ENCODE assay signal across 9 mouse cellular contexts in the genomic region with DNA sequence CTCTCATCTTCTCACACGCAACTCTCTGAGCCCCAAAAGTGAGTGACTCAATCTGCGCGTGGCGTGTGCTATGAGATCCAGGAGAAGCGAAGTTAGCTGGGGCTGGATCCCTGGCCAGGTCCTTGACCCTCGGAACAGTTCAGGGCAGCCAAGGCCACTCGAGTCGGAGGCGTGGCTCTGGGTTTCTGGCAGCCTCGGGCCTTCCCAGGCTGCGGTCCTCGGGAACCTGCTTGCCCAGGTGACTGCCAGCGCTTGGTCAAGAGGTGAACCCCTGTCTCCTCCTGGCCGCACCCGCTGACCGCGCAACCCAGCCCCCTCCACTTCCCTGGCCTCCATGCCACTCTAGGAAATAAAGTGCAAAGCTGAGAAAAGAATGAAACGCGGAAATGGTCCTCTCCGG. TPM values are rescaled to one million over a fixed set of nuclear protein-coding genes. Genes with fewer than 3 reads are reported as not detected.
DNase-seq lines count a peak whose midpoint lies in the region; ATAC-seq and TF ChIP-seq lines count a peak whose summit lies in the region.
"Not testable (repeated sequence)": the region's sequence is repeated elsewhere in the genome, so short reads cannot be mapped to it uniquely, and the experiment has no call there.
"Had no signal": no experiment of that assay in that cellular context is flagged by ENCODE, and none has a peak within 500 bp of the region (broad histone marks: within the 10 kb centered on the region; RNA-seq: fewer than 3 reads in every experiment).

No protein-coding gene starts in this region.

- not testable (repeated sequence) for H3K4me1 ChIP-seq in hindbrain, embryonic 11.5 days (replicated peaks; ENCODE audit: control insufficient read depth, insufficient read depth, low read length); kidney, postnatal 0 days (replicated peaks; ENCODE audit: insufficient read depth, low read length); liver, adult 2 months (ENCODE audit: control insufficient read depth, insufficient read depth, low read length); midbrain, embryonic 12.5 days; small intestine, adult 2 months (ENCODE audit: control insufficient read depth, insufficient read depth, insufficient read length, low read length)

- H3K79me2 ChIP-seq in liver, adult 2 months (ENCODE audit: control insufficient read depth, insufficient read depth, low read length) = not testable (repeated sequence)

- TF ChIP-seq CTCF in kidney, postnatal 0 days (IDR thresholded peaks at IDR 0.05; ENCODE audit: low read depth); liver, adult 2 months (IDR thresholded peaks at IDR 0.05; ENCODE audit: low read depth, low read length); small intestine, adult 2 months (IDR thresholded peaks at IDR 0.05; ENCODE audit: extremely low read depth, insufficient read length, insufficient replicate concordance, low read depth, low read length): not testable (repeated sequence)

- not testable (repeated sequence) for H3K36me3 ChIP-seq in hindbrain, embryonic 11.5 days (ENCODE audit: control insufficient read depth, insufficient read depth, low read length); kidney, postnatal 0 days (ENCODE audit: insufficient read depth, low read length); liver, adult 2 months (ENCODE audit: control insufficient read depth, insufficient read depth, low read length); midbrain, embryonic 12.5 days; small intestine, adult 2 months (ENCODE audit: control insufficient read depth, insufficient read depth, low read length)

- peak; percentile 0 to 2 for DNase-seq in cerebellum, postnatal 36 days
- peak; percentile 2 to 4 for DNase-seq in frontal cortex, postnatal 10 days (ENCODE audit: low spot score in 2 of 2)
- peak; percentile 25 for DNase-seq in hindbrain, embryonic 11.5 days (ENCODE audit: low spot score)
- peak; percentile 0 for DNase-seq in kidney, postnatal 0 days (ENCODE audit: low spot score)
- DNase-seq in liver, adult 2 months (ENCODE audit: extremely low read depth, low read depth, low spot score) = peak; percentile 8

- H3K4me2 ChIP-seq in hindbrain, embryonic 11.5 days (replicated peaks; ENCODE audit: low read depth, low read length) = peak overlapping the region; percentile 56
- peak overlapping the region; percentile 48 for H3K4me2 ChIP-seq in kidney, postnatal 0 days (ENCODE audit: low read length)
- H3K4me2 ChIP-seq in midbrain, embryonic 12.5 days (replicated peaks) = peak overlapping the region; percentile 68

- TF ChIP-seq POLR2A in liver, adult 2 months (IDR thresholded peaks at IDR 0.05; ENCODE audit: extremely low read depth, insufficient read depth, low read length); small intestine, adult 2 months (IDR thresholded peaks at IDR 0.05; ENCODE audit: low read depth, low read length): not testable (repeated sequence)

- H3K27ac ChIP-seq in hindbrain, embryonic 11.5 days (ENCODE audit: low read depth, low read length); kidney, postnatal 0 days; liver, adult 2 months (replicated peaks; ENCODE audit: insufficient read depth, low read depth, low read length); midbrain, embryonic 12.5 days (replicated peaks); small intestine, adult 2 months (ENCODE audit: insufficient read depth, low read depth, low read length): not testable (repeated sequence)

- not testable (repeated sequence) for ATAC-seq in hindbrain, embryonic 11.5 days (ENCODE audit: low FRiP score); kidney, postnatal 0 days (replicated peaks; ENCODE audit: low FRiP score, low read depth); midbrain, embryonic 12.5 days (ENCODE audit: low FRiP score, low read depth)

- H3K9me3 ChIP-seq in hindbrain, embryonic 11.5 days (ENCODE audit: control insufficient read depth, low read length); kidney, postnatal 0 days (replicated peaks; ENCODE audit: low read length); midbrain, embryonic 12.5 days: not testable (repeated sequence)

- WGBS in hindbrain, embryonic 11.5 days = 3% methylated on average over 18 of the region's 20 CpGs
- 5% methylated on average over 17 of the region's 20 CpGs for WGBS in kidney, postnatal 0 days
- 5% methylated on average over 20 of the region's 20 CpGs for WGBS in liver, adult 2 months
- WGBS in midbrain, embryonic 12.5 days = 4% methylated on average over 18 of the region's 20 CpGs
- 4% methylated on average over 19 of the region's 20 CpGs for WGBS in small intestine, adult 2 months

- H3K27me3 ChIP-seq in hindbrain, embryonic 11.5 days (ENCODE audit: control insufficient read depth, insufficient read depth, low read length); kidney, postnatal 0 days (ENCODE audit: insufficient read depth, low read length); liver, adult 2 months (ENCODE audit: control insufficient read depth, insufficient read depth, low read length); midbrain, embryonic 12.5 days; small intestine, adult 2 months (ENCODE audit: control insufficient read depth, insufficient read depth, low read length): not testable (repeated sequence)

- peak overlapping the region; percentile 27 for H3K4me3 ChIP-seq in hindbrain, embryonic 11.5 days (ENCODE audit: low read depth, low read length)
- 0 out of 2 replicates have a peak overlapping the region, but pooled peaks have one; percentile 22 for H3K4me3 ChIP-seq in kidney, postnatal 0 days (replicated peaks; ENCODE audit: low read depth, low read length)
- not testable (repeated sequence) for H3K4me3 ChIP-seq in liver, adult 2 months (ENCODE audit: insufficient read depth, low read depth, low read length)
- H3K4me3 ChIP-seq in midbrain, embryonic 12.5 days = peak overlapping the region; percentile 40
- peak overlapping the region; percentile 22 for H3K4me3 ChIP-seq in small intestine, adult 2 months (ENCODE audit: low read depth, low read length)

- H3K9ac ChIP-seq in hindbrain, embryonic 11.5 days (ENCODE audit: low read depth, low read length); kidney, postnatal 0 days (ENCODE audit: low read depth, low read length); liver, adult 2 months (ENCODE audit: low read depth, low read length): not testable (repeated sequence)
- H3K9ac ChIP-seq in midbrain, embryonic 12.5 days (replicated peaks) = 0 out of 2 replicates have a peak overlapping the region, but pooled peaks have one; percentile 31

RNA-seq across cellular contexts. Expression of a gene that starts 14.1 kb away (rescaled TPM):
- 0.23 and 0.35 TPM in 2 replicates for polyA plus RNA-seq in hindbrain, embryonic 11.5 days (2014; fragmentation: Nextera tagmentation; extraction: Ambion mirVana)
- 0.11 TPM in 1 of 2 replicates, not detected in the other for polyA plus RNA-seq in kidney, postnatal 0 days (2015; fragmentation: Nextera tagmentation; extraction: Ambion mirVana)
- total RNA-seq in liver, adult 2 months (2014; rRNA removed) = not detected in 2 replicates
- polyA plus RNA-seq in liver, adult 2 months (2012; rRNA removed) = not detected in 2 replicates
- polyA plus RNA-seq in midbrain, embryonic 12.5 days (2016; fragmentation: Nextera tagmentation; extraction: Ambion mirVana) = 0.46 and 0.72 TPM in 2 replicates
- not detected in 2 replicates for polyA plus RNA-seq in small intestine, adult 2 months (2012; rRNA removed)
- total RNA-seq: megakaryocyte-erythroid progenitor cell, adult 5-6 weeks had no signal
- polyA plus RNA-seq: large intestine, adult 2 months had no signal

RNA-seq across cellular contexts. Expression of a gene that starts 17.7 kb away (rescaled TPM):
- polyA plus RNA-seq in hindbrain, embryonic 11.5 days (2014; fragmentation: Nextera tagmentation; extraction: Ambion mirVana) = not detected in 2 replicates
- not detected in 2 replicates for polyA plus RNA-seq in kidney, postnatal 0 days (2015; fragmentation: Nextera tagmentation; extraction: Ambion mirVana)
- total RNA-seq in liver, adult 2 months (2014; rRNA removed) = not detected in 2 replicates
- polyA plus RNA-seq in liver, adult 2 months (2012; rRNA removed) = not detected in 2 replicates
- not detected in 2 replicates for polyA plus RNA-seq in midbrain, embryonic 12.5 days (2016; fragmentation: Nextera tagmentation; extraction: Ambion mirVana)
- polyA plus RNA-seq in small intestine, adult 2 months (2012; rRNA removed) = not detected in 2 replicates
- total RNA-seq: megakaryocyte-erythroid progenitor cell, adult 5-6 weeks had no signal
- polyA plus RNA-seq: large intestine, adult 2 months had no signal
